Mouse (Mus musculus): ENCODE measurements around the gene Anxa9. TPM values are rescaled to one million over a fixed set of nuclear protein-coding genes. Genes with fewer than 3 reads are reported as not detected.

Gene Anxa9
- polyA plus RNA-seq, 1 experiment from 2014 or later, result 6.8 TPM

DNA sequence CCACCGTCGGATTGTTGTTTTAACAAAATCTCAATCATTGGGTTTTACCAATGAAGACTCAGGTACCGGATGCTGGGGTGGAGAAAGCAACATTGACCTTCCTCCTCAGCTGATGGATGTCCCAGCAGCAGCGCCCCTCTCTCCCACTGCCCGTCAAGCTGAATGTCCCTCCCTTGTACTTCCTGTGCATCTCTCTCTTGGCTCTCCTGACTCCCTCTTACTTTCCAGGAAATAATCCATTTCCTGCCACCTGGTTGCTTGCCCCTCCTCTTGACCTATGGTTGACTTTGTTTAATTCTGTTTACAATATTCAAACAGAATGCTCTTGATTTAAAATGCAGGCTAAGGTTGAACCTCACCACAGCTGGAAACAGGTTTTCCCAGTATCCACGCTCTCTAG is 16.8 kb downstream of the Anxa9 start:
- no peak overlapping the region for H3K4me3 ChIP-seq (replicated peaks; ENCODE audit: low read length)
- H3K27ac ChIP-seq (ENCODE audit: low read length), result no peak overlapping the region
- no peak overlapping the region for H3K9ac ChIP-seq (ENCODE audit: low read length)
- no peak overlapping the region for H3K4me2 ChIP-seq (ENCODE audit: low read depth, low read length)
- H3K4me1 ChIP-seq (ENCODE audit: control insufficient read depth, insufficient read depth, low read length), result no peaks in the 10 kb centered on the region
- WGBS, result 58% methylated on average over 6 of the region's 6 CpGs
- H3K36me3 ChIP-seq (ENCODE audit: control insufficient read depth, insufficient read depth, low read length), result peaks cover 21% of the 10 kb centered on the region
- H3K27me3 ChIP-seq (ENCODE audit: control insufficient read depth, insufficient read depth, low read length), result no peaks in the 10 kb centered on the region
- ATAC-seq (ENCODE audit: insufficient read depth, low FRiP score), result no peak
- no peaks in the 10 kb centered on the region for H3K9me3 ChIP-seq (replicated peaks; ENCODE audit: control insufficient read depth, low read length)

DNA sequence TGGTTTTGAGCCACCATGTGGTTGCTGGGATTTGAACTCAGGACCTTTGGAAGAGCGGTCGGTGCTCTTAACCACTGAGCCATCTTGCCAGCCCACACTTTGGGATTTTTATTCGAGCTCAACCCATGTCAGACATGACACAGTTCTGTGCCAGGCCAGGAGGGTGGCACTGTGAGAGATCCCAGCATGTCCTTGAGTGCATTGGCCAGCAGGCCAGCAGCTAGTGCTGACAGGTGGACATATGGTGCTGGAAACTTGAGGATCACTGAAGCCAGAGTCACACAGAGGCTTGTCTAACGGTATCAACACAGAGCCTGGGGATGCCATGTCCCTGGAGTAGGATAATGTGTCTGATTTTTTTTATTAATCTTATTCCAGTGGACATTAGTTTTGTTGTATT is 17.6 kb downstream of the Anxa9 start:
- Histone ChIP-seq H3K27ac (ENCODE audit: low read length) (no peak overlapping the region), H3K4me1 (ENCODE audit: control insufficient read depth, insufficient read depth, low read length) (peaks cover 6% of the 10 kb centered on the region; the same call in 1 of the 2 replicates)
- 91% methylated on average over 4 of the region's 4 CpGs for WGBS

DNA sequence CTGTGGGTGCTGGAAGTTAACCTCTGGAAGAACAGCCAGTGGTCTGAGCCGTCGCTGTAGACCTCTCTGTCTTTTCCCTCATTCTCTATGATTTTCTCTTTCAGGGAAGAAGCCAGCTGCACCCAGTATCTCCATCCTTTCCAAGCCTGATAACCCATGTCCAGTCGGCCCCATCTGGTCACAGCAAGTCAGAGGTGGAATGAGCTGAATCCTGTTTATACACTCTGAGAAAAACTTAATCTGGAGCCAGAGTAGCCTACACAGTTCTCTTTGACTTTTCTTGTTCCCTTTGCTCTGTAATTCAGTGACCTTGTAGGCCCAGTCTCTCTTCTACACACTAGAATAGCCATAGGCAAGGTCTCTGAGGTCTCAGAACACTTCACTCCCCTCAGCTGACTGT is 19.4 kb downstream of the Anxa9 start:
- 94% methylated on average over 3 of the region's 3 CpGs for WGBS
- Histone ChIP-seq H3K4me3 (replicated peaks; ENCODE audit: low read length) (no peak overlapping the region), H3K4me1 (ENCODE audit: control insufficient read depth, insufficient read depth, low read length) (peaks cover 11% of the 10 kb centered on the region), H3K9ac (ENCODE audit: low read length) (no peak overlapping the region), H3K36me3 (ENCODE audit: control insufficient read depth, insufficient read depth, low read length) (peaks cover 12% of the 10 kb centered on the region), H3K9me3 (replicated peaks; ENCODE audit: control insufficient read depth, low read length) (no peaks in the 10 kb centered on the region), H3K27ac (ENCODE audit: low read length) (no peak overlapping the region), H3K27me3 (ENCODE audit: control insufficient read depth, insufficient read depth, low read length) (no peaks in the 10 kb centered on the region), H3K4me2 (ENCODE audit: low read depth, low read length) (no peak overlapping the region)
- ATAC-seq (ENCODE audit: insufficient read depth, low FRiP score), result no peak

More for the DNA sequence above, 17.6 kb downstream of the Anxa9 start:
- H3K4me3 ChIP-seq (replicated peaks; ENCODE audit: low read length), result no peak overlapping the region
- no peaks in the 10 kb centered on the region for H3K9me3 ChIP-seq (replicated peaks; ENCODE audit: control insufficient read depth, low read length)
- no peak for ATAC-seq (ENCODE audit: insufficient read depth, low FRiP score)
- H3K4me2 ChIP-seq (ENCODE audit: low read depth, low read length), result no peak overlapping the region
- no peaks in the 10 kb centered on the region for H3K27me3 ChIP-seq (ENCODE audit: control insufficient read depth, insufficient read depth, low read length)
- no peak overlapping the region for H3K9ac ChIP-seq (ENCODE audit: low read length)
- H3K36me3 ChIP-seq (ENCODE audit: control insufficient read depth, insufficient read depth, low read length), result peaks cover 21% of the 10 kb centered on the region

DNA sequence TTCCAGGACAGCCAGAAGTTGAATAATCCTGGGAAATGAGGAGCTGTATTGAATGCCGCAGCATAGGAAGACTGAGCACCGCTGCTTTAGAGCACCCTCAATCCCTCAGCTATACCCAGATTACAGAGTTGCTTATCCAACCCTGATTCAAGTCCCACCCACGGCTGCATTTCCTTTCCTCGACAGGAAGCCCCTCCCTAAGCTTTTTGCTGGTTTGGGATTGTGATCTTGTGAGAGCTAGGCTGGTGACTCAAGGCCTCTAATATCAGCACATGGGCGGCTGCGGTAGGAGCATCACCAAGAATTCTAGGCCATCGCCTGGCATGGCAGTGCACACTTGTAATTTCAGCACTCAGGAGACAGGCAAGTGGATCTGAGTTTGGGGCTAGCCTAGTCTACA is 20.5 kb downstream of the Anxa9 start:
- no peak overlapping the region for H3K4me2 ChIP-seq (ENCODE audit: low read depth, low read length)
- H3K9me3 ChIP-seq (replicated peaks; ENCODE audit: control insufficient read depth, low read length), result no peaks in the 10 kb centered on the region
- H3K27me3 ChIP-seq (ENCODE audit: control insufficient read depth, insufficient read depth, low read length), result no peaks in the 10 kb centered on the region
- no peak overlapping the region for H3K9ac ChIP-seq (ENCODE audit: low read length)
- ATAC-seq (ENCODE audit: insufficient read depth, low FRiP score), result no peak
- 77% methylated on average over 7 of the region's 7 CpGs for WGBS
- H3K36me3 ChIP-seq (ENCODE audit: control insufficient read depth, insufficient read depth, low read length), result peaks cover 7% of the 10 kb centered on the region; the same call in 1 of the 2 replicates
- no peak overlapping the region for H3K27ac ChIP-seq (ENCODE audit: low read length)
- H3K4me1 ChIP-seq (ENCODE audit: control insufficient read depth, insufficient read depth, low read length), result peaks cover 14% of the 10 kb centered on the region
- no peak overlapping the region for H3K4me3 ChIP-seq (replicated peaks; ENCODE audit: low read length)

DNA sequence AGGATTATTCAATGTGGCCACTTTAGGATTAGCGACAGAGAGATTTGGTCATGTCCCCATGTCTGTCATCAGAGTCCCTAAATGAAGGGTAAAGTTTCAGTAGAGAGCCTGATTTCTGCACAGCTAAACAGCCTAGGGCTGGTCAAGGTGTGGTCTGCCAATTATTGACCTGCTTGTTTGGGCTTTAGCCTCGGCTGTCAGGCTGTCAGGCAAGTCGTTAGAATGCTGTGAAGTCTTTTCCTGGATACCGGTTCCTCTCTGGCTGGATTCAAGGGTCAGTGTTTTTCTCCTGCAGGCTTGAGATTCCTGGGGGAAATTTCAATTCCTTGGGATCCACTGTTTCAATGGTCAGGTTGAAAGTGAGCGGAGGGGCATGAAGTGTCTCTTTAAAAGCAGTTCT is 21.0 kb downstream of the Anxa9 start:
- Histone ChIP-seq H3K9ac (ENCODE audit: low read length) (no peak overlapping the region), H3K9me3 (replicated peaks; ENCODE audit: control insufficient read depth, low read length) (no peaks in the 10 kb centered on the region), H3K4me2 (ENCODE audit: low read depth, low read length) (no peak overlapping the region), H3K36me3 (ENCODE audit: control insufficient read depth, insufficient read depth, low read length) (peaks cover 7% of the 10 kb centered on the region; the same call in 1 of the 2 replicates), H3K27ac (ENCODE audit: low read length) (peak overlapping the region; percentile 44; the same call in 1 of the 2 replicates), H3K4me3 (replicated peaks; ENCODE audit: low read length) (no peak overlapping the region), H3K27me3 (ENCODE audit: control insufficient read depth, insufficient read depth, low read length) (no peaks in the 10 kb centered on the region), H3K4me1 (ENCODE audit: control insufficient read depth, insufficient read depth, low read length) (peaks cover 14% of the 10 kb centered on the region)
- ATAC-seq (ENCODE audit: insufficient read depth, low FRiP score), result no peak
- WGBS, result 64% methylated on average over 5 of the region's 5 CpGs

DNA sequence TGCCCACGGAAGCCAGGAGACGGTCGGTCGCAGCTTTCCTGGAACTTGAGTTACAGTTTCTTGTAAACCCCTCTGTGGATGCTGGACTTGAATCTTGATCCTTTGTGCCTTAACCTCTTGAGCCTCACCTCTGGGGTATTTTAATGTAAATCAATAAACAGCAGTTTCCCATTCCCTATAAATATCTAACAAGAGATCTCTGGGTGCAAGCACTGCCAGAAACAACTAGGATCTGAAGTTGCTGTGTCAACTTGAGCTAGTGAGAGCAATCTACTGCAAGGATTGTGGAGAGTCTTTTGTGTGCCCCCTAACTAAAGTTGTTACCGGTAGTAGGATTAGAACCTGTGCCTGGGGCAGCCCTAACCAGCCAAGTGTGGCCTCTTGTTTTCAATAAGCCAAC is 21.6 kb downstream of the Anxa9 start:
- Histone ChIP-seq H3K27me3 (ENCODE audit: control insufficient read depth, insufficient read depth, low read length) (no peaks in the 10 kb centered on the region), H3K9ac (ENCODE audit: low read length) (no peak overlapping the region), H3K4me3 (replicated peaks; ENCODE audit: low read length) (no peak overlapping the region), H3K4me2 (ENCODE audit: low read depth, low read length) (peak overlapping the region; percentile 95; the same call in 1 of the 2 replicates), H3K4me1 (ENCODE audit: control insufficient read depth, insufficient read depth, low read length) (peaks cover 18% of the 10 kb centered on the region), H3K27ac (ENCODE audit: low read length) (peak overlapping the region; percentile 44; the same call in 1 of the 2 replicates), H3K9me3 (replicated peaks; ENCODE audit: control insufficient read depth, low read length) (no peaks in the 10 kb centered on the region), H3K36me3 (ENCODE audit: control insufficient read depth, insufficient read depth, low read length) (peaks cover 7% of the 10 kb centered on the region; the same call in 1 of the 2 replicates)
- no peak for ATAC-seq (ENCODE audit: insufficient read depth, low FRiP score)
- whole genome bisulfite sequencing, result 89% methylated on average over 5 of the region's 5 CpGs

DNA sequence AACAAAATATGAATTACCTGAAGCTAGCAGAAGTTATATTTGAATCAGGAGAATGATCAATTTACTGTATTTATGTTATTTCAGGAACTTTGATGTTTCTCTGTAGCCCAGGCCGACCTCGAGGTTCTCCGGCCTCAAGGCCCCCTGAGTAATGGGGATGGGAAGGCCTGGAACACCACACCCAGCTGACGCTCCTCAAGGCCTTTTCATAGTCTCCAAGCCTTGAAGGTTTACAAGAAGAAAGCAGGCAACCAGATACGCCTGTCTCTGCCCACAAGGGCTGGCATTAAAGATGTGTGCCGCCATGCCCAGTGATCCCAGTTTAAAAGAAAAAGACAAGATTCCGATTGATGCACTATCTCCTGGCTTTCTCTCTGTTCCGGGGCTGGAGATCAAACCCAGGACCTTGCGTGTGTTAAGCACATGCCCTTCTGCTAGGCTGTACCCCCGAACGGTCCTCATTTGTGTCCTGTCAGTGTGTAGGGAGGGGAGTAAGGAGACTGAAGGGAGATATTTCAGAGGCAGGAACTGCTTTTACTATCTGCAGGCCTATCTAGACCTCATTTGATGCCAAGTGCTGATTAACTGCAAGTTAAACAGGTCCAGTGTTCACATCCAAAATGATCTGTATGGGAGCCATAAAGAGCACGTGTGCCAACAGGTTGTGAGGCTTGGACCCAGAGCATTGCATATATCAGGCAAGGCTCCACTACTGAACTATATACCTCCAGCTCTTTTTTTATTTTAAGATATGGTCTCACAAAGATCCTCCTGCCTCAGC is 22.3 kb downstream of the Anxa9 start:
- peaks cover 7% of the 10 kb centered on the region; the same call in 1 of the 2 replicates for H3K36me3 ChIP-seq (ENCODE audit: control insufficient read depth, insufficient read depth, low read length)
- no peaks in the 10 kb centered on the region for H3K9me3 ChIP-seq (replicated peaks; ENCODE audit: control insufficient read depth, low read length)
- H3K4me1 ChIP-seq (ENCODE audit: control insufficient read depth, insufficient read depth, low read length), result peaks cover 18% of the 10 kb centered on the region
- peak overlapping the region; percentile 95 for H3K4me2 ChIP-seq (ENCODE audit: low read depth, low read length)
- no peaks in the 10 kb centered on the region for H3K27me3 ChIP-seq (ENCODE audit: control insufficient read depth, insufficient read depth, low read length)
- ATAC-seq (ENCODE audit: insufficient read depth, low FRiP score), result no peak
- H3K4me3 ChIP-seq (replicated peaks; ENCODE audit: low read length), result peak overlapping the region; percentile 83
- H3K9ac ChIP-seq (ENCODE audit: low read length), result peak overlapping the region; percentile 29
- WGBS, result 76% methylated on average over 12 of the region's 12 CpGs
- peak overlapping the region; percentile 99; the same call in 1 of the 2 replicates for H3K27ac ChIP-seq (ENCODE audit: low read length)

DNA sequence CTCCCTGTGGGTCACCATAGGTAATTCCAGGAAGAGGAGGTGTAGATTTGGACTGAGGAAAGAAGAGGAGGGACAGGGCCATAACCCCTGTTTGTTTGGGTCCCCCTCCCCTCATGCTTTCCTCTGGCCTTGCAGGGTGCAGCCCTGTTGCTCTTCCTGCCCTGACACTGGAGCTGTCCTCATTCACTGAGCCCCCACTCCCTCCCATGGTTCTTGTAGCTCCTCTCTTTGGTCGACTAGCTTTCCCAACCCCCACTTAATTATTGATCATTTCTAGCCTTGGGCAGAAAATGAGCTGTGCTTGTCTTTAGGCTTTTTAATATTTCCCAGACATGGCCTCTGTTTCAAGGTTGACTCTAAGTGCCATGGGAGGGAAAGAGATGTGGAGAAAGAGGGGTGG is 22.9 kb downstream of the Anxa9 start:
- no peak for ATAC-seq (ENCODE audit: insufficient read depth, low FRiP score)
- H3K9me3 ChIP-seq (replicated peaks; ENCODE audit: control insufficient read depth, low read length), result no peaks in the 10 kb centered on the region
- H3K4me1 ChIP-seq (ENCODE audit: control insufficient read depth, insufficient read depth, low read length), result peaks cover 18% of the 10 kb centered on the region
- 14% methylated on average over 1 of the region's 1 CpGs for WGBS
- H3K4me2 ChIP-seq (ENCODE audit: low read depth, low read length), result peak overlapping the region; percentile 95
- H3K36me3 ChIP-seq (ENCODE audit: control insufficient read depth, insufficient read depth, low read length), result peaks cover 7% of the 10 kb centered on the region; the same call in 1 of the 2 replicates
- H3K27ac ChIP-seq (ENCODE audit: low read length), result peak overlapping the region; percentile 99
- H3K27me3 ChIP-seq (ENCODE audit: control insufficient read depth, insufficient read depth, low read length), result no peaks in the 10 kb centered on the region
- peak overlapping the region; percentile 83 for H3K4me3 ChIP-seq (replicated peaks; ENCODE audit: low read length)
- peak overlapping the region; percentile 89 for H3K9ac ChIP-seq (ENCODE audit: low read length)

DNA sequence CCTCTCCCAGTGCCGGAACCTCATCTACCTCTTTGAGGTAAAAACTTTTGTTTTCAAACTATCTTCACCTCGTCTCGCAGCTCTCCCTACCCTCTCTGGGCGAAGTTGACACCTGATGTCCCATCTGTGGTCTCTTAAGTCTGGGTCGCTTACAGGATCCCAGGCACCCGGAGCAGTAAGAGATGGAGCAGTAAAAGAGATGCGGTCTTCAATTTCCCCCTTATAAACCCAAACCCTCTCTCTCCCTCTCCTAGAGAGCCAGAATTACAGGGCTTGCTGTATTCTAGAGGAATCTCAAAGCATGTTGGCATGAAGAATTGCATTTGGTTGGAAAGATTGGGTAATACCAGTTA is 23.4 kb downstream of the Anxa9 start:
- ATAC-seq (ENCODE audit: insufficient read depth, low FRiP score), result no peak
- Histone ChIP-seq H3K27me3 (ENCODE audit: control insufficient read depth, insufficient read depth, low read length) (no peaks in the 10 kb centered on the region), H3K9me3 (replicated peaks; ENCODE audit: control insufficient read depth, low read length) (no peaks in the 10 kb centered on the region), H3K9ac (ENCODE audit: low read length) (peak overlapping the region; percentile 89), H3K4me3 (replicated peaks; ENCODE audit: low read length) (peak overlapping the region; percentile 83), H3K4me1 (ENCODE audit: control insufficient read depth, insufficient read depth, low read length) (peaks cover 18% of the 10 kb centered on the region), H3K36me3 (ENCODE audit: control insufficient read depth, insufficient read depth, low read length) (peaks cover 6% of the 10 kb centered on the region; the same call in 1 of the 2 replicates), H3K4me2 (ENCODE audit: low read depth, low read length) (peak overlapping the region; percentile 95), H3K27ac (ENCODE audit: low read length) (peak overlapping the region; percentile 99)
- WGBS, result 1% methylated on average over 7 of the region's 7 CpGs

Measured in stomach, embryonic 16.5 days (tissue).